Mouse (Mus musculus) yolk sac, embryonic 10.5 days (tissue): ENCODE data around the gene Serpina3a.

Experiments
- DNase-seq: peaks from one replicate; pipeline ENCODE4 v3.0.0-alpha.2; 2017; ENCODE audit warnings: low spot score

Gene Serpina3a

GRCm38 (mm10) chr12:104143286-104143685, 30.8 kb downstream of the Serpina3a start:
- no peak for DNase-seq

DNA sequence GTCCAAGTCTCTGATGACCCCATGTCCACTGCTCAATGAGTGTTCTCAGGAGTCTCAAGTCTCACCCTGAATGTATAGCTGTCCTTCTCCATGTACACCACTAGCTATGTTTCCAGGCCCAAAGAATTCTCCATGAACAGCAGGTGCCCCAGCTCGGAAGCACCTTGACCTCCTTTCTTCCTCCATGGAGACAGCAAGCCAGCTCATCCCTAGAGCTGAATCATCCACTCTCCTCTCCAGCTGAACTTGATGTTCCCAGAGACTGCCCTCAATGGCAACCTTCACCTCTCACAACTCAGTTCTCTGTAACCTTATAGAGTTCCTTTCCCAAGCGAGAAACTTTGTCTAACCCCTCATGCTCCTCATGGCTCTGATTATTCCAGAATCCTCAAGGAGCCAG, 33.0 kb downstream of the Serpina3a start:
- DNase-seq = no peak

- DNase-seq = no peak
Observed at GRCm38 (mm10) chr12:104151989-104152388, 39.5 kb downstream of the Serpina3a start.

DNA sequence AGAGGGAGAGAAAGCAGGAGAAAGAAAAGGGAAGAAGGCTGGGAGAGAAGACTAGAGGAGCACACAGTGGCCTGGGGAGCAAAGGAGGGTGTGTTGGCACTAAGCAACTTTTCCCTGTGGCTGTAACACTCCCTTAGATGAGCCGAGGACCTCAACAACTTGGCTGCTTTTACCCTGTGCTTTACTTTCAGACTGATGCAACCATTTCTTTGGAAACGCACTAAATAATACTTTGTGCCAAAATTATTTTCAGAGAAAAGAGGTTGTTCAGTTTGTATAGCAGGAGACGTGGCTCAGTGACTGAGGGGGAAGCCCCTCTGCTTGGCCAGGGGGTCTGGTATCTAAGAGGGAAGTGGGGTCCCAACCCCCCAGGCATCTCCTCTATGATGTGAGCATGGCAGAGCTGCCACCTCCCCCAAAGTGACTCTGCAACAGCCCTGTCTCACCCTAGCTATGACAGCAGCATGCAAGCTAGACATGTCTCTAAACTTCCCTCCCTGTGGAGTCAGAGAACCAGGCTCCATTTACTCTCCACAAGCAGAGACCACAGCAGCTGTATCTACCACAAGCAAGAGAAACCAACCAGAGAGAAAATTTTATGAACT, 40.6 kb downstream of the Serpina3a start:
- DNase-seq = no peak

GRCm38 (mm10) chr12:104153656-104154055, 41.1 kb downstream of the Serpina3a start, which contains the start of gene Serpina3c:
Serpina3c (minus strand) TSS chr12:104153870.
- no peak for DNase-seq
